Mouse (Mus musculus) hindbrain, embryonic 13.5 days (tissue): ENCODE results near the gene Csnk2b. TPM values are rescaled to one million over a fixed set of nuclear protein-coding genes. Genes with fewer than 3 reads are reported as not detected.

ENCODE experiments used
- ATAC-seq: fragments of 200-750 bp; cut with Nextera tagmentation; 2 replicates; pipeline ENCODE4 v1.8.0; 2017; ENCODE audit warnings: moderate TSS enrichment; ENCODE audit not compliant: low FRiP score
- H3K27ac ChIP-seq: fragments of 300-500 bp; sonication (generic); 2 replicates; pipeline ENCODE4 v1.5.1; 2015; ENCODE audit warnings: inconsistent platforms, mild to moderate bottlenecking, moderate library complexity
- H3K27me3 ChIP-seq: fragments of 300-500 bp; sonication (generic); 2 replicates; pipeline ENCODE4 v1.6.1; 2015; ENCODE audit warnings: mild to moderate bottlenecking, inconsistent platforms
- H3K36me3 ChIP-seq: fragments of 300-500 bp; sonication (generic); 2 replicates; pipeline ENCODE4 v1.6.1; 2015; ENCODE audit warnings: mild to moderate bottlenecking, inconsistent platforms
- H3K4me1 ChIP-seq: fragments of 300-500 bp; sonication (generic); replicated peaks from 2 replicates; pipeline ENCODE4 v1.6.1; 2015; ENCODE audit warnings: inconsistent platforms
- H3K4me2 ChIP-seq: fragments of 300-500 bp; sonication (generic); 2 replicates; pipeline ENCODE4 v1.6.1; 2015; ENCODE audit warnings: inconsistent platforms, mild to moderate bottlenecking, moderate library complexity
- H3K4me3 ChIP-seq: fragments of 300-500 bp; sonication (generic); 2 replicates; pipeline ENCODE4 v1.5.1; 2015; ENCODE audit warnings: mild to moderate bottlenecking, inconsistent platforms
- H3K9ac ChIP-seq: fragments of 300-500 bp; sonication (generic); 2 replicates; pipeline ENCODE4 v1.6.1; 2015; ENCODE audit warnings: mild to moderate bottlenecking, inconsistent platforms
- H3K9me3 ChIP-seq: fragments of 300-500 bp; sonication (generic); 2 replicates; pipeline ENCODE4 v1.6.1; 2016; ENCODE audit warnings: inconsistent platforms
- WGBS: fragments of 180-500 bp; shearing (Covaris S2); methylation state at CpG from one replicate; pipeline ENCODE4 v1.1.7; 2015; 5-methylcytosine and 5-hydroxymethylcytosine counted together
- polyA plus RNA-seq: library from polyadenylated mRNA; unstranded; fragments of >200 nt; fragmentation: Nextera tagmentation; extraction: Ambion mirVana; gene quantifications from 2 replicates; pipeline ENCODE4 v1.2.1, GENCODE M21; 2015

Csnk2b gene
- polyA plus RNA-seq, 1 experiment from 2014 or later, result 322 TPM

- WGBS, result 85% methylated on average over 7 of the region's 7 CpGs
- peaks cover 29% of the 10 kb centered on the region for H3K4me1 ChIP-seq
- no peaks in the 10 kb centered on the region for H3K9me3 ChIP-seq
- no peak overlapping the region for H3K27ac ChIP-seq
- H3K4me3 ChIP-seq, result no peak overlapping the region
- H3K4me2 ChIP-seq, result no peak overlapping the region
- H3K27me3 ChIP-seq, result no peaks in the 10 kb centered on the region
- no peak overlapping the region for H3K9ac ChIP-seq
- peaks cover 75% of the 10 kb centered on the region for H3K36me3 ChIP-seq
- no peak for ATAC-seq
These were observed 37.8 kb upstream of the Csnk2b start for GRCm38 (mm10) chr17:35159638-35160037.

GRCm38 (mm10) chr17:35158850-35159593, 37.2 kb upstream of the Csnk2b start:
- Histone ChIP-seq H3K27ac (no peak overlapping the region), H3K9me3 (no peaks in the 10 kb centered on the region), H3K4me2 (no peak overlapping the region), H3K4me1 (peaks cover 29% of the 10 kb centered on the region), H3K4me3 (no peak overlapping the region), H3K36me3 (peaks cover 82% of the 10 kb centered on the region), H3K9ac (no peak overlapping the region), H3K27me3 (no peaks in the 10 kb centered on the region)
- WGBS, result 94% methylated on average over 16 of the region's 16 CpGs
- ATAC-seq, result no peak

GRCm38 (mm10) chr17:35157661-35158175, 35.9 kb upstream of the Csnk2b start:
- no peak for ATAC-seq
- Histone ChIP-seq H3K4me1 (peaks cover 19% of the 10 kb centered on the region), H3K4me3 (no peak overlapping the region), H3K4me2 (no peak overlapping the region), H3K36me3 (peaks cover 95% of the 10 kb centered on the region), H3K27me3 (no peaks in the 10 kb centered on the region), H3K9me3 (no peaks in the 10 kb centered on the region), H3K27ac (no peak overlapping the region), H3K9ac (no peak overlapping the region)
- WGBS, result 92% methylated on average over 8 of the region's 8 CpGs

- peaks cover 99% of the 10 kb centered on the region for H3K36me3 ChIP-seq
- H3K9ac ChIP-seq, result no peak overlapping the region
- 95% methylated on average over 8 of the region's 8 CpGs for WGBS
- no peak overlapping the region for H3K27ac ChIP-seq
- peaks cover 15% of the 10 kb centered on the region for H3K4me1 ChIP-seq
- no peaks in the 10 kb centered on the region for H3K9me3 ChIP-seq
- no peak overlapping the region for H3K4me3 ChIP-seq
- no peak overlapping the region for H3K4me2 ChIP-seq
- H3K27me3 ChIP-seq, result no peaks in the 10 kb centered on the region
- ATAC-seq, result no peak
These were observed 35.4 kb upstream of the Csnk2b start for GRCm38 (mm10) chr17:35157254-35157653.

- H3K4me1 ChIP-seq, result peaks cover 8% of the 10 kb centered on the region
- no peak overlapping the region for H3K4me3 ChIP-seq
- H3K9me3 ChIP-seq, result no peaks in the 10 kb centered on the region
- H3K27ac ChIP-seq, result no peak overlapping the region
- H3K27me3 ChIP-seq, result no peaks in the 10 kb centered on the region
- H3K4me2 ChIP-seq, result no peak overlapping the region
- no peak for ATAC-seq
- 92% methylated on average over 33 of the region's 33 CpGs for WGBS
- peaks cover 100% of the 10 kb centered on the region for H3K36me3 ChIP-seq
- no peak overlapping the region for H3K9ac ChIP-seq
These were observed 34.8 kb upstream of the Csnk2b start for GRCm38 (mm10) chr17:35156461-35157200.

- Histone ChIP-seq H3K4me2 (no peak overlapping the region), H3K27me3 (no peaks in the 10 kb centered on the region), H3K9ac (no peak overlapping the region), H3K9me3 (no peaks in the 10 kb centered on the region), H3K36me3 (peaks cover 98% of the 10 kb centered on the region), H3K4me3 (no peak overlapping the region), H3K27ac (no peak overlapping the region), H3K4me1 (no peaks in the 10 kb centered on the region)
- 96% methylated on average over 12 of the region's 12 CpGs for WGBS
- no peak for ATAC-seq
These were observed 33.6 kb upstream of the Csnk2b start for GRCm38 (mm10) chr17:35155451-35155850.

GRCm38 (mm10) chr17:35154616-35155015, 32.8 kb upstream of the Csnk2b start:
- Histone ChIP-seq H3K27me3 (no peaks in the 10 kb centered on the region), H3K4me1 (no peaks in the 10 kb centered on the region), H3K9me3 (no peaks in the 10 kb centered on the region), H3K27ac (no peak overlapping the region), H3K9ac (no peak overlapping the region), H3K4me3 (no peak overlapping the region), H3K36me3 (peaks cover 98% of the 10 kb centered on the region), H3K4me2 (no peak overlapping the region)
- ATAC-seq, result no peak
- WGBS, result 76% methylated on average over 7 of the region's 7 CpGs

GRCm38 (mm10) chr17:35153931-35154330, 32.1 kb upstream of the Csnk2b start:
- no peaks in the 10 kb centered on the region for H3K9me3 ChIP-seq
- 94% methylated on average over 4 of the region's 4 CpGs for WGBS
- no peak overlapping the region for H3K4me3 ChIP-seq

GRCm38 (mm10) chr17:35153077-35153476, 31.2 kb upstream of the Csnk2b start:
- no peaks in the 10 kb centered on the region for H3K27me3 ChIP-seq
- H3K4me1 ChIP-seq, result no peaks in the 10 kb centered on the region
- H3K9me3 ChIP-seq, result no peaks in the 10 kb centered on the region
- ATAC-seq, result no peak
- peaks cover 98% of the 10 kb centered on the region for H3K36me3 ChIP-seq
- 95% methylated on average over 9 of the region's 9 CpGs for WGBS
- no peak overlapping the region for H3K27ac ChIP-seq
- no peak overlapping the region for H3K4me2 ChIP-seq
- no peak overlapping the region for H3K9ac ChIP-seq
- no peak overlapping the region for H3K4me3 ChIP-seq

More at GRCm38 (mm10) chr17:35153931-35154330, 32.1 kb upstream of the Csnk2b start:
- no peak overlapping the region; the same call in 1 of the 2 replicates for H3K9ac ChIP-seq
- no peak overlapping the region for H3K27ac ChIP-seq
- no peaks in the 10 kb centered on the region for H3K27me3 ChIP-seq
- no peaks in the 10 kb centered on the region for H3K4me1 ChIP-seq
- no peak overlapping the region for H3K4me2 ChIP-seq
- peaks cover 98% of the 10 kb centered on the region for H3K36me3 ChIP-seq
- ATAC-seq, result no peak

GRCm38 (mm10) chr17:35152121-35152520, 30.3 kb upstream of the Csnk2b start:
- ATAC-seq, result no peak
- Histone ChIP-seq H3K4me1 (no peaks in the 10 kb centered on the region), H3K9me3 (no peaks in the 10 kb centered on the region), H3K27ac (no peak overlapping the region), H3K36me3 (peaks cover 97% of the 10 kb centered on the region), H3K4me3 (no peak overlapping the region), H3K4me2 (no peak overlapping the region), H3K9ac (no peak overlapping the region), H3K27me3 (no peaks in the 10 kb centered on the region)
- 96% methylated on average over 4 of the region's 4 CpGs for WGBS

- no peaks in the 10 kb centered on the region for H3K27me3 ChIP-seq
- no peak overlapping the region for H3K27ac ChIP-seq
- no peak overlapping the region for H3K4me3 ChIP-seq
These were observed 26.2 kb upstream of the Csnk2b start for GRCm38 (mm10) chr17:35147922-35148639.

GRCm38 (mm10) chr17:35147348-35147747, 25.5 kb upstream of the Csnk2b start:
- Histone ChIP-seq H3K4me3 (no peak overlapping the region), H3K27ac (0 out of 2 replicates have a peak overlapping the region, but pooled peaks have one; percentile 72), H3K9me3 (no peaks in the 10 kb centered on the region), H3K9ac (no peak overlapping the region), H3K4me2 (no peak overlapping the region), H3K4me1 (no peaks in the 10 kb centered on the region), H3K27me3 (no peaks in the 10 kb centered on the region), H3K36me3 (peaks cover 97% of the 10 kb centered on the region)
- ATAC-seq, result no peak
- WGBS, result 63% methylated on average over 3 of the region's 3 CpGs

More at GRCm38 (mm10) chr17:35147922-35148639, 26.2 kb upstream of the Csnk2b start:
- Histone ChIP-seq H3K9ac (no peak overlapping the region), H3K36me3 (peaks cover 97% of the 10 kb centered on the region), H3K4me1 (no peaks in the 10 kb centered on the region), H3K9me3 (no peaks in the 10 kb centered on the region), H3K4me2 (no peak overlapping the region)
- no peak for ATAC-seq
- WGBS, result 76% methylated on average over 5 of the region's 5 CpGs
